Mouse (Mus musculus) lung, postnatal 0 days (tissue): ENCODE data around the gene Chd6.

Experiments
- CTCF ChIP-seq: IDR thresholded peaks from 2 replicates; pipeline ENCODE4 v1.5.1; 2016; ENCODE audit warnings: antibody characterized with exemption, mild to moderate bottlenecking
- EP300 ChIP-seq: IDR thresholded peaks from 2 replicates; pipeline ENCODE4 v1.6.1; 2016; ENCODE audit warnings: antibody characterized with exemption, mild to moderate bottlenecking, control low read depth

DNA sequence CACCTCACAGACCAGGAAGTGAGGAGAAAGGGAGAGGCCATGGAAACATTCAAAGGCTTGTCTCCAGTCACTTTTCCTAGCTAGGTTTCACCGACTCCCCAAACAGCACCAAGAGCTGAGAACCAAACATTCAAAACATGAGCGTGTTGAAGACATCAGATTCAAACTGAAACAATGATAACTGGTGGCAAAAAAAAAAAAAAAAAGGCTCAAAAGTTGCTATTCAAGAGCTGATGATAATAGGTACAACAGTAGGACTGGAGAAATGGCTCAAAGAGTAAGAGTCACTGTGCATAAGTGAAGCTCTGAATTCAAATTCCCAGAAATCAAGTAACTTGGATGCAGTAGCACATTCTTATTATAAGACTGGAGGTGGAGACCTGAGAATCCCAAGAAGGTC is 30.3 kb downstream of the Chd6 start:
- TF ChIP-seq CTCF (no peak), EP300 (no peak)
